Mouse (Mus musculus): ENCODE results near the gene Plxdc2. TPM values are rescaled to one million over a fixed set of nuclear protein-coding genes. Genes with fewer than 3 reads are reported as not detected.

Plxdc2 gene
- polyA plus RNA-seq, 1 experiment from 2014 or later: 23.8 TPM

- Histone ChIP-seq H3K4me1 (peaks cover 3% of the 10 kb centered on the region; the same call in 1 of the 2 replicates), H3K27ac (no peak overlapping the region), H3K27me3 (ENCODE audit: low read depth, poor library complexity, severe bottlenecking) (no peaks in the 10 kb centered on the region), H3K9me3 (replicated peaks) (no peaks in the 10 kb centered on the region), H3K4me3 (no peak overlapping the region), H3K36me3 (no peaks in the 10 kb centered on the region)
- 67% methylated on average over 1 of the region's 1 CpGs for WGBS
- no peak for DNase-seq (ENCODE audit: low spot score)
Measured at GRCm38 (mm10) chr2:16532244-16532643, 176.1 kb downstream of the Plxdc2 start.

- Histone ChIP-seq H3K27me3 (ENCODE audit: low read depth, poor library complexity, severe bottlenecking) (no peaks in the 10 kb centered on the region), H3K4me1 (peaks cover 3% of the 10 kb centered on the region; the same call in 1 of the 2 replicates), H3K4me3 (no peak overlapping the region), H3K9me3 (replicated peaks) (no peaks in the 10 kb centered on the region), H3K36me3 (no peaks in the 10 kb centered on the region), H3K27ac (no peak overlapping the region)
- WGBS: 93% methylated on average over 2 of the region's 2 CpGs
- no peak for DNase-seq (ENCODE audit: low spot score)
Measured at GRCm38 (mm10) chr2:16534566-16534965, 178.5 kb downstream of the Plxdc2 start.

- H3K36me3 ChIP-seq: no peaks in the 10 kb centered on the region
- 71% methylated on average over 3 of the region's 3 CpGs for WGBS
- no peak overlapping the region for H3K4me3 ChIP-seq
- H3K9me3 ChIP-seq (replicated peaks): no peaks in the 10 kb centered on the region
- no peaks in the 10 kb centered on the region for H3K27me3 ChIP-seq (ENCODE audit: low read depth, poor library complexity, severe bottlenecking)
- no peaks in the 10 kb centered on the region for H3K4me1 ChIP-seq
- H3K27ac ChIP-seq: no peak overlapping the region
- DNase-seq (ENCODE audit: low spot score): no peak
Measured at GRCm38 (mm10) chr2:16541226-16541625, 185.1 kb downstream of the Plxdc2 start.

GRCm38 (mm10) chr2:16545207-16545606, 189.1 kb downstream of the Plxdc2 start:
- Histone ChIP-seq H3K4me1 (no peaks in the 10 kb centered on the region), H3K27ac (no peak overlapping the region), H3K9me3 (replicated peaks) (no peaks in the 10 kb centered on the region), H3K4me3 (no peak overlapping the region), H3K27me3 (ENCODE audit: low read depth, poor library complexity, severe bottlenecking) (no peaks in the 10 kb centered on the region), H3K36me3 (no peaks in the 10 kb centered on the region)
- DNase-seq (ENCODE audit: low spot score): no peak
- 94% methylated on average over 3 of the region's 3 CpGs for WGBS

GRCm38 (mm10) chr2:16559287-16559686, 203.2 kb downstream of the Plxdc2 start:
- H3K27me3 ChIP-seq (ENCODE audit: low read depth, poor library complexity, severe bottlenecking): no peaks in the 10 kb centered on the region
- WGBS: 63% methylated on average over 4 of the region's 4 CpGs
- no peaks in the 10 kb centered on the region for H3K4me1 ChIP-seq
- no peak overlapping the region for H3K27ac ChIP-seq
- H3K9me3 ChIP-seq (replicated peaks): no peaks in the 10 kb centered on the region
- no peaks in the 10 kb centered on the region for H3K36me3 ChIP-seq
- DNase-seq (ENCODE audit: low spot score): no peak
- no peak overlapping the region for H3K4me3 ChIP-seq

- no peak overlapping the region for H3K4me3 ChIP-seq
- H3K27ac ChIP-seq: no peak overlapping the region
- 95% methylated on average over 2 of the region's 2 CpGs for WGBS
- H3K36me3 ChIP-seq: no peaks in the 10 kb centered on the region
- no peak for DNase-seq (ENCODE audit: low spot score)
- H3K9me3 ChIP-seq (replicated peaks): no peaks in the 10 kb centered on the region
- H3K27me3 ChIP-seq (ENCODE audit: low read depth, poor library complexity, severe bottlenecking): no peaks in the 10 kb centered on the region
- no peaks in the 10 kb centered on the region for H3K4me1 ChIP-seq
Measured at GRCm38 (mm10) chr2:16568263-16568662, 212.2 kb downstream of the Plxdc2 start.

GRCm38 (mm10) chr2:16571169-16571751, 215.2 kb downstream of the Plxdc2 start:
- WGBS: 90% methylated on average over 13 of the region's 13 CpGs
- no peaks in the 10 kb centered on the region for H3K4me1 ChIP-seq
- no peak overlapping the region for H3K4me3 ChIP-seq
- no peaks in the 10 kb centered on the region for H3K36me3 ChIP-seq
- H3K9me3 ChIP-seq (replicated peaks): no peaks in the 10 kb centered on the region
- H3K27ac ChIP-seq: no peak overlapping the region
- DNase-seq (ENCODE audit: low spot score): no peak
- H3K27me3 ChIP-seq (ENCODE audit: low read depth, poor library complexity, severe bottlenecking): no peaks in the 10 kb centered on the region

- Histone ChIP-seq H3K27me3 (ENCODE audit: low read depth, poor library complexity, severe bottlenecking) (no peaks in the 10 kb centered on the region), H3K4me3 (no peak overlapping the region), H3K4me1 (peaks cover 17% of the 10 kb centered on the region), H3K9me3 (replicated peaks) (no peaks in the 10 kb centered on the region), H3K27ac (no peak overlapping the region), H3K36me3 (no peaks in the 10 kb centered on the region)
- DNase-seq (ENCODE audit: low spot score): no peak
Measured at GRCm38 (mm10) chr2:16576566-16576965, 220.5 kb downstream of the Plxdc2 start.

- Histone ChIP-seq H3K27ac (peak overlapping the region; percentile 46; the same call in 1 of the 2 replicates), H3K4me3 (no peak overlapping the region), H3K4me1 (peaks cover 17% of the 10 kb centered on the region), H3K9me3 (replicated peaks) (no peaks in the 10 kb centered on the region), H3K36me3 (no peaks in the 10 kb centered on the region), H3K27me3 (ENCODE audit: low read depth, poor library complexity, severe bottlenecking) (no peaks in the 10 kb centered on the region)
- peak; percentile 42 for DNase-seq (ENCODE audit: low spot score)
- WGBS: 13% methylated on average over 1 of the region's 1 CpGs
Measured at GRCm38 (mm10) chr2:16578153-16578552, 222.0 kb downstream of the Plxdc2 start.

- no peak for DNase-seq (ENCODE audit: low spot score)
- H3K27me3 ChIP-seq (ENCODE audit: low read depth, poor library complexity, severe bottlenecking): no peaks in the 10 kb centered on the region
- H3K4me1 ChIP-seq: no peaks in the 10 kb centered on the region
- H3K36me3 ChIP-seq: no peaks in the 10 kb centered on the region
- H3K27ac ChIP-seq: no peak overlapping the region
- H3K4me3 ChIP-seq: no peak overlapping the region
- H3K9me3 ChIP-seq (replicated peaks): no peaks in the 10 kb centered on the region
Measured at GRCm38 (mm10) chr2:16588546-16588945, 232.4 kb downstream of the Plxdc2 start.

GRCm38 (mm10) chr2:16595451-16595850, 239.3 kb downstream of the Plxdc2 start:
- no peaks in the 10 kb centered on the region for H3K9me3 ChIP-seq (replicated peaks)
- H3K27ac ChIP-seq: no peak overlapping the region
- no peak for DNase-seq (ENCODE audit: low spot score)
- H3K36me3 ChIP-seq: no peaks in the 10 kb centered on the region
- H3K27me3 ChIP-seq (ENCODE audit: low read depth, poor library complexity, severe bottlenecking): no peaks in the 10 kb centered on the region
- H3K4me3 ChIP-seq: no peak overlapping the region
- no peaks in the 10 kb centered on the region for H3K4me1 ChIP-seq
- WGBS: 85% methylated on average over 1 of the region's 1 CpGs

- Histone ChIP-seq H3K36me3 (no peaks in the 10 kb centered on the region), H3K27me3 (ENCODE audit: low read depth, poor library complexity, severe bottlenecking) (no peaks in the 10 kb centered on the region), H3K9me3 (replicated peaks) (no peaks in the 10 kb centered on the region), H3K4me3 (no peak overlapping the region), H3K4me1 (no peaks in the 10 kb centered on the region), H3K27ac (no peak overlapping the region)
- DNase-seq (ENCODE audit: low spot score): no peak
- 84% methylated on average over 3 of the region's 3 CpGs for WGBS
Measured at GRCm38 (mm10) chr2:16598231-16598630, 242.1 kb downstream of the Plxdc2 start.

GRCm38 (mm10) chr2:16604291-16604690, 248.2 kb downstream of the Plxdc2 start:
- Histone ChIP-seq H3K36me3 (no peaks in the 10 kb centered on the region), H3K9me3 (replicated peaks) (no peaks in the 10 kb centered on the region), H3K27ac (no peak overlapping the region), H3K27me3 (ENCODE audit: low read depth, poor library complexity, severe bottlenecking) (no peaks in the 10 kb centered on the region), H3K4me1 (no peaks in the 10 kb centered on the region; the same call in 1 of the 2 replicates), H3K4me3 (no peak overlapping the region)
- DNase-seq (ENCODE audit: low spot score): no peak
- 84% methylated on average over 3 of the region's 3 CpGs for WGBS
